Mouse (Mus musculus) cerebellum, adult 2 months (tissue): Measurements from ENCODE around the gene Ppp1r14a.

Experiments
- CTCF ChIP-seq: fragments of 200-500 bp; IDR thresholded peaks from 2 replicates; pipeline ENCODE4 v1.5.1; 2011; ENCODE audit warnings: low read depth, mild to moderate bottlenecking, control low read depth, low read length, moderate library complexity, borderline replicate concordance; ENCODE audit not compliant: insufficient read depth
- POLR2A ChIP-seq: fragments of 200-500 bp; IDR thresholded peaks from 2 replicates; pipeline ENCODE4 v1.6.1; 2011; ENCODE audit warnings: low read length, control low read depth, borderline replicate concordance; ENCODE audit not compliant: insufficient read depth

GRCm38 (mm10) chr7:29309221-29309721 lies 20.2 kb downstream of the Ppp1r14a start:
- no peak for TF ChIP-seq POLR2A
- no peak for TF ChIP-seq CTCF
